Mouse (Mus musculus) cerebellum, adult 9-11 months (tissue): Measurements from ENCODE around the gene Cobll1.
A peak's percentile ranks its signal among the peaks of the same experiment; 100 is the strongest.

Experiments used
- DNase-seq: peaks from one replicate; pipeline ENCODE4 v3.0.0; 2022

Gene Cobll1

DNA sequence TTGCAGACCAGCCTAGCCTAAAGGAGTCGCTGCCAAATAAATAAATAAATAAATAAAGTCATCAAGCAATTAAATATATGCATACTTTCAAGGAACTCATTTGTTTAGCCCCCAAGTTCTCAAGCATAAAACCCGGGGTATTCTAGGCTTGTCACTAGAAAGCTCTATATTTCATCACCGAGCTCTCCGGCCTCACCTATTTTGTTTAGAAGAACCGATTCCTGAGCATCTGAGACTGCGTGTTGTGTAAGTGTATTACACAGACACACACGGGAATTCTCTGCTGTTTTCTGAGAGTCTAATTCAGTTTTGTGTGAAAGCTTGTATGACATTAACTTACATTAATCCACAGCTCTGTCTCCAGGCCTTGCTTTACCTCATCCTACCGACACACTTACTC is 2.6 kb downstream of the Cobll1 start:
- no peak for DNase-seq

DNA sequence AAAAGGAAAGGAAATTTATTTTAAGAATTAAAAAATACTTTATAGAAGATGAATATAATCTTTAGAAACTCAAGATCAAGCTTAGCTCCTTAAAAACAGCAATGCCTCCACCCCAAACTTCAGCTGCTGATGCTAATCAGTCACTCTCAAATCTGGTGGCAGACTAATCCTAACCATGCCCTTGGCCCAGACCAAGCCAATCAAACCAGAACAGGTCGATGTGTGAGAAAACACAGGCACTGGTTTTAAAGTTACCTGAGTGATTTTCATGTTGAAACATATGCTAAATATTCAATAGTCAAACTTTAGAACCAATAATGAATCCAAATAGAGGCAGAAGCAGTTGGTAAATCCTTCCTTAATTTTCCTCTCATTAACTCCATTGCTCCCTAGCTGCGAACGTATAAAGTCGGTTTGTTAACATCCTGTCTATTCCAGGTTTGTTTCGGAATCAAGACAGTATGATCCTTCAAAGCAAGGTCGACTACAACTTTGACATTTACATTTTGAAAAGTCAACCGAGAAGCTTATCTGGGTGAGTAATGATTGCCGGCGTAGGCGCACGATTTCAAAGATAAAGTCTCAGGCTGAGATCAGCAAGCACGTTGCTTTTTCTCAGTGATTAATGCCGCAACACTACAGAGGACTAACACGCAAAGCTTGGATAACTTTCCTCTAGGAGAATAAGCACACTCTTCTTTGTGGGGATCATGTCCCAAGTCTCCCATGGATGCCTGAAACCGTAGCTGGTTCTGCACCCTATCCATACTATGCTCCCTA is 6.3 kb downstream of the Cobll1 start:
- no peak for DNase-seq

DNA sequence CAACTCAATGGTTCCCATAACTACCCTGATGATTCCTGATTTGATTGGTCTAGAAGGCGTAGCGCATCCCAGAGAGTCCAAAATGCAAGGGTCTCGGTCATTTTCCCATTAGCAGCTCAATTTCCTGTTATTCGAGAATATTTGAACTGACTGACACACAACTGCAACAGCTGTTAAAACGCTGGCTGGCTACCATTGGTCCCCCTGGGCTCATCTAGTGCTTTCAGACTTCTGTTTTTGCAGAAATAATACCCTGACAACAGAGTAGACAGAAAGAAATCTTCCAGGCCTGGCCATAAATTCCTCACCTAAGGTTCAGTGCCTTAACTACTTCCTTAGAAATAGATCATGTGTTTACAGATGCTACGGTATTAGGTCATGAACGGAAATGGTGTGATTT is 10.8 kb downstream of the Cobll1 start:
- DNase-seq = no peak

DNA sequence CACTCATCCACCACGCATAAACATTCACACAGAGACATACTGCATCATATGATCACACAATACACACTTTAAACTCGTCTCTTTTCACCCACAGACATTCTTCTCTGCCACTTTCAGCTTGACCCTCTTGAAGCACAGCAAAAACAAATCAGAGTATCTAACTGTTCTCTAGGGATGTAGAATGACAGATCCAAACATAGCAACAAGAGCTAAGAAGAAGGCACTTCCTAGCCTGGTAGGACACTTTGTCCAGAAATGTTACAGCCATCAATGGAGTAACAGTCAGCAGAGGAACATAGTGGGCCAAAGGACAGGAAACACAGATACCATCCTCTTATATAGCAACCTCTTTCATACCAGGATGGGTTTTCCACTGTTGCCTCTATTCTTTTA is 11.3 kb downstream of the Cobll1 start:
- DNase-seq = no peak

DNA sequence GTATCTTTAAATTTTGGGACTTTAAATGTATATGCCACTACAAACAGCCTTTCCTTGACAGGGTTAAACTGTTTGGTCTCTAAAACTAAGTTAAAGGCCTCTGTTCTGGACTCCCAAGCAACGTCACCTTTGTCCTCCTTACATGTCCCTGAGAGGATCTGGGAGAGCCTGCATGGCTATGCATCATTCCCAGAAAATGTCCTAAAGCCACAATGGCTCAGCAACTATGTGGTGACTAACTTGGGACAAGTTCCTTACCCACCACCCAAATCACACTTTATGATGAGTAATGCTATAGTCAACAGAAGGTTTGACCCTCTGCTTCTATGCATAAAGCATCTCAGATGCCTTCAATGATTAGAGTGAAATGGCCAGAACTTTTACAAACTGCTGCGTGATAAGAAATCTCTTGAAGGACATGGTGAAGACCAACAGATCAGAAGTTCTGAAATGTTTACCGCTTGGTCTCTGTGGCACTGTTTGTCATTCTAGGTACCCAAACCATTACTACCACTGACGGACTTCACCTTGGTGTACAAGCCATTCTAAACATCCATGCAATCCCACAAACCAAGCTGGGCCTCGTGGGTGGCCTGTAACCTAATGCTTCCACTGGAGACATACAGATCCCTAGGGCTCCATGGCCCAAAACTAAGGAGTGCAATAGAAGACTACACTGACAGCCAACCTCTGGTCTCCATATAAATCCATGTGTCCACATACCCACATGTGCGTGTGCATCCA is 11.9 kb downstream of the Cobll1 start:
- no peak for DNase-seq

DNA sequence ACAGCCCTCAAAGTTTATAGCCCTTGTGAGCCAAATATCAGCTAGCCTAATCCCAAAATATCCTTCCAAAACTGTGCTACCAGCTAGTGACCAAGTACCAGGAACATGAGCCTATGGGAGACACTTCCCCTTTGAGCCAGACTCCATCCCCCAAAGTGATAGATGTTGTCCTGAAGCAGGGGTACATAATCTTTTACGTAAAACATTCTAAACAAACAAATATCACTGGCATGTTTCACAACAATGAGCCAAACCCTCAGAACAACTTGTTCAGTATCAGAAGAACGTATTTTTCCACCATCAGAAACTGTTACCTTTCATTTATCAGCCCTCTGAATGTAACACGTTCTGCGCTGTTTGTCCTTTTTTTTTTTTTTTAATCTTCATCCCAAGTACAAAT is 12.7 kb downstream of the Cobll1 start:
- DNase-seq = no peak

DNA sequence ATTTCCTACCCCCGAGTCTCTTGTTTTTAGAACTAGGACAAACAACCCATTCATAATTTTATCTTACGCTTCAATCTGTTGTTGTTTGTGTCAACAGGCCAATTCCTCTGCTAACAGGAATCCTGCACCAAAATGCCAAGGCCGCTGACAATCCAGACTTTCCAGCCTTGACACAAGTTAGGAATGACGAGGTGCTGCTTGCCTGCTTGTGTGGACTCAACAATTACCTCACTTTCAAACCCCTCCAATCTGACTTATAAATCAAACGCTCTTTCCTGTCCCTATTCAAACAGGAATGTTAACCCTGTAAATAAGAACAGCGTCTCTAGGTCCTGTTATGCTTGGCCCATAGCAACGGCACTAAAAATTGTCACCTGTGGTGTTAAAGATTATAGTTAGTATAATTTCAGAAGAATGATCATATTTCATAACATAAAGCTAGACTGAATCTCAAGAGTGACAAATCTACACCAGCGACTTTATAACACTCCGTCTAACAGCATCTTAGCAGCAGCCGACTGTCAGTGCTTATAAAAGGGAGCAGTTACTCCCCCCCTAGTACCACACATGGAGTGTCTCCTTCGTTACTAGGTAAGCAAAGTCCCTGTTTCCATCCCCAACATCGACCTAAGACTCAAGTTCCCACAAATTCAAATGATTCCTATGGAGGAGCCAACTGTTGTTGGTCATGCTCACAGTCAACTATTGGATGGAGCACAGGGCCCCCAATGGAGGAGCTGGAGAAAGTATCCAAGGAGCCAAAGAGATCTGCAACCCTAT is 15.1 kb downstream of the Cobll1 start:
- no peak for DNase-seq

DNA sequence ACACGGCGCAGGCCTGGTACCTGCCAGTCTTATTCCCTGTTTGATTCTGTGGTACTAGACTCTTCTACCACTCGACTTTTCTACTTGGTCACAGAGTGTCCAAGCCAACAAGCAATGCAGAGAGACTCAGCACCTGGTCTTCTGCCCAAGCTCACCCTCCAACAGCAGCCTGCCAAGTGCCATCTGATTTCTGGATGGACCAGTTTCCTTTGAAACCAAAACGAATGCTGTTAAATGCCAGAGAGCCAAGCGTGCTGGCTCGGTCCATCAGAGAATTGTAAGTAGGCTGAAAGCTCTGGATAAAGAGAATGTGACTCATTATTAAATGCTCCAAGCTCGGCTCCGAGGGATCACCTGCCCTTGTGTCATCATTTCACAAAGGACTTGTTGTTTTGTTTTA is 16.2 kb downstream of the Cobll1 start:
- DNase-seq = peak; percentile 27

DNA sequence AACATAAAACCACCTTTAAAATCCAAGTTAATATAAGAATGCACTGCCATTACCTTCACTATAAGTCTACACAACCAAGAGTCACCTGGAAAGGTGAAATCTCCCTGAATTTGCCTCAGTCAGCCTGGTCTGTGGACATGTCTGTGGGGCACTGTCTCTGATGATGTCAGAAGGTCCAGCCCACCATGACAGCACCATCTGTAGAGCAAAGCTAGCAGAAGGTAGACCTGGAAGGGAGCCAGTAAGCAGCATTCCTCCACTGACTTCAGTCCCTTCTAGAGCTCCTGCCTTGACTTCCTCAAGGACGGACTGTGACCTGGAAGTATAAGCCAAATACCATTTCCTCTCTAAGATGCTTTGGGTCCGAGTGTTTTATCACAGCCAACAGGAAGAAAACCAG is 17.6 kb downstream of the Cobll1 start:
- DNase-seq = no peak

DNA sequence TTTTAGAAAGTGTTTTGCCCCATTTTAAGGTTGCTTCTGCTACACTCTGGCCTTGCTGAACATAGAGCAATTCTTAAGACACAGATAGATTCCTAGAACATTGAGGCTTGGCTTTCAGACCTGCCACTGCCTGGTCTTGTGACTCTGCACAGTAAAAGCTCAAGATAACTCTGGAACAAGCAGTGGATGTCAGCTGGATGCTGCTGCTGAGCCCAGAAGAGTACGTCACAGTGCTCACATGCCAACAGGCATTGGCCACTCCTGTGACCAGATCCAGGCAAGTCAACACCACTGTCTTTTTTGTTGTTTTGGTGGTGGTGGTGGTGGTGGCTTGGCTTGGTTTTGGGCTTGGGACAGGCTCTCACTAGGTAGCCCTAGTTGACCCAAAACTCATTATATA is 18.6 kb downstream of the Cobll1 start:
- peak; percentile 12 for DNase-seq

DNA sequence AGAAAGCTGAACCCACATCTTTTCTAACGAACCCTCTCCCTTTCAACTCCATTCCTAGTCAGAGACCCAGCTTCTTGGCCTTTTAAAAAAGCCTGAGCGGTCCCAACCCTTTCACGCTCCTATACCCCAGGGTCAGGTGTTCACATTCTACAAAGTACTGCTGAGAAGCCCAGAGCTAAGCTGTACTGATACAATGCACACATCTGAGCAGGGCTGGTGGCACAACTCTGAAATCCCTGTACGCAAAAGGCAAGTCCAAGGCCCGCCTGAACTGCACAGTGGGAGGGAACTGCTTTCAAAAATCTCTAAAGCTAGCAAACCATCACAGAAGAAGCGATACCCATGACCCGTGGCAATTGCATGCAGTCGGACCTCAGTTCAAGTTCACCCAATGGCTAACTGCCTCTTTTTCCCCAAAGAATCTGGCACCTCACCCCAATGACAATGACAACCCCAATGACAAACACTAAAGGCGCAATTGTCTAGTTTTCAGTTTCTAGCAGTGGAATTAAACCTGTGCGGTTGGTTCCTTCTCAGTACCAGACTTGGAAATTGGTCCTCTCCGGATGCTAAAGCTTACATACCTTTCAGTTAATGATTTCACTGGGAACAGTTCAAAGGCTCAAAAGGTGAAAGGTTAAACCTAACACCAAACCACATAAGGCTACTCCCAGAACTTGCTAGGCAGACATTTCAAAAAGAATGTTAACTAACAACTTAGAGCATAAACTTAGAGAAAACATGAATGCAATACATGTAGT is 19.6 kb downstream of the Cobll1 start:
- DNase-seq = no peak

DNA sequence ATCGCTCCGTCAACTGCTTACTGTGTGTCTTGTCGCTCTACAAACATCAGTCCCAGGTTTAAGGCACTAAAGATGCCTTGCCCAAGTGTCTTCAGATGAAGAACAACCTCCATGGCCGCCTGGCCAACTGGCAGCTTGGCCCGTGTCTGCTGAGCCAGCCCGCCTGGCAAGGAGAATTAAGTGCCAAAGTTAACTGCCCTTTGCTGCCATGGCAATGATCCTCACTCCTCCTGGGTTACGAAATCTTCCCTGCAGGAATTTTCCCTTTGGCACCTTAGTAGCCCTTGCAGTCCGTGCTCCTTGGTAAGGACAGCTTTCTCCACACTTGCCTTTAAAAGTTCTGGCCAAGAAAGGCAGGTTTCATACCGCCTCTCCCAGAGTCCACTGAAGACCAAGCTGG is 20.9 kb downstream of the Cobll1 start:
- peak; percentile 21 for DNase-seq

DNA sequence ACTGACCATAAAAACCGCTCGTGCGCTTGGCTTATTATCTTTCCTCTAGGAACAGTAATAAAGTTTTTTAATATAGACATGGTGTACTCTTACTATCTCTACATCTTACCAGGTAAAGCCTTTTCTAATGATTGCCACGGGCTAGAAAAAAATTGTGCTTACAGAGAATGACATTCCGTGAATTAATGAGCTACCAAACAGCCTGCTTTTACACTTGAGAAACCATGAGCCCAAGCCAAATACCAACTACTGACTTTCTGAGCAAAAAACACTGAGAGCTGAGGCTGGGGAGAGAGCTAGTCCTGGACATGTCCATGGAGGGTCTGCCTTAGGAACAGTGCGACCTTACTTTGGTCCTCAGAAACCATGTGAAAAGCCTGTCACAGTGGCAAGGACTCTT is 21.5 kb downstream of the Cobll1 start:
- no peak for DNase-seq

DNA sequence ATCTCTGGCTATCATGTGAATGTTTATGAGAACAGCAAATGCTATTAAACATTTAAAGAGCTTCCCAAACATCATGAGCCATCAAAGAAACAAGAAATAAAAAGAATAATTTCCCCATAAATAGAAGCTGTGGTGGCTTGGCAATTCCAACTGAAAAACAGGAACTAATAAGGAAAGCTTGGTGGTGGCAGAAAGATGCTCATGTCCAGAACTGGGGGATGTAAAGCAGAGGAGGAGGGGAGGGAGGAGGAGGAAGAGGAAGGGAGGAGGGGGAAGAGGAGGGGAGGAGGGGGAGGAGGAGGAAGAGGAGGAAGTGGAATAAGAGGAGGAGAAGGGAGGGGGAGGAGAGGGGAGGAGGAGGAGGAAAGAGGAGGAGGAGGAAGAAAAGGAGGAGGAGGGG is 23.0 kb downstream of the Cobll1 start:
- no peak for DNase-seq

DNA sequence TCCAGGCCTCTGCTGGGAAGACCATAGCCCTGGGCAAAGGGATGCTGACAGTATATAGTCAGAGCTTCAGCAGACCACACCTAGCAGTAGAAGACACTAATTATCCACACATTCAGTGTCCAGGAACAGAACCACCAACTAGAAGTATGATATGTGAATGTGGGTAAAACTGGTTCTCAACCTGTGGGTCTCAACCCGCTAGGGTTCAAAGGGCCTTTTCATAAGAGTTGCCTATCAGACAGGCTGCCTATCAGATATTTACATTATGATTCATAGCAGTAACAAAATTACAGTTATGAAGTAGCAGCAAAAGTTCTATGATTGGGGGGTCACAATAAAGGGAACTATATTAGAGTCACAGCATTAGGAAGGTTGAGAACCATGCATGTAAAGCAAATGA is 24.6 kb downstream of the Cobll1 start:
- DNase-seq = no peak

DNA sequence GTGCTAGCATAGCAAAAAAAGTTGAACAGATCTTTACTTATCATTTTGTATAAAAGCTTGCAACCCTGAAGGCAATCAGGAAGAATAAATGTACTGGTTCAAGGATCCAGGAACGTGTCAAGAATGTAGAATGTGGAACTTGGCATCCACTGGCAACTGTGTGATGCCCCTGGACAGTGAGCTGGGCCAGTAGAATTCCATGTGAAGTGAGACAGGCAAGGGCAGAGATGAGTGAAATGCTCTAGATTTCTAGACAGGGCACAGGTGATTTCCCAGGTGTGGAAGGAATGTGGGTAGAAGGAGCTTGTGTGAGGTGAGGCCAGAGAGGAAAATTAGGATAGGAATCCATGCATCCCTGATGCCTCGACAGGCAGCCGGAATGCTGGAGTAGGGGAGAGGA is 25.5 kb downstream of the Cobll1 start:
- no peak for DNase-seq

DNA sequence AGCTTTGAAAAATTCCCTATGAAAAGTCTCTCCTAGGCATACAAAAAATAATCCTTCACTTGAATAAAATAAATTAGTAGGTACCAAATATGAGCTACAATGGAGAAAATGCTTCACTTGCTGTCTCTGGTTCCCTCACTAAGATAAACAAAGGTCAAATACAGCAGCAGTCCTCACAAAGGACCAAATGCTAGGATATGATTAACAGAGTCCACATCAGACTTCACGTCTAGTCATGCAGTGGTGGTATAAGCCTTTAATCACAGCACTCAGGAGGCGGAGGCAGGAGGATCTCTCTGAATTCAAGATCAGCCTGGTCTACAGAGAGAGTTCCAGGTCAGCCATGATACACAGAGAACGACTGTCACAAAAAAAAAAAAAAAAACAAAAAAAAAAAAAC is 27.6 kb downstream of the Cobll1 start:
- no peak for DNase-seq

DNA sequence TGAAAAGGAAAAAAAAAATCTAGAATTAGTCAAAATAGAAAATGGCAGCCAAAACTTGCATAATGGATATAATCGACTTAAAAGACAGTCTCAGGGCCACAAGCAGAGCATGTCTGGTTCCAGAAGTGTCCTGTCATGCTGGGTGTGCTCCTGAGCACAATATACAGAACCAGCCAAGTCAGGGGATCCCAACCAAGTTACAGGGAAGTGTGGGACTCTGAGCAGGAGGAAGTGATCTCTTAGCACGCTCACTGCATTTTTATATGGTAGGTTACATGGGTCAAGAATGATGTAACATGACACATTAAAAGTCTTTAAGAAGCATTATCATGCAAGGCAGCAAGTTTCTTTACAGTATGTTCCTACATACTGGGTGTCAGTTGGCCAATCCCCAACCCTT is 31.5 kb downstream of the Cobll1 start:
- no peak for DNase-seq

DNA sequence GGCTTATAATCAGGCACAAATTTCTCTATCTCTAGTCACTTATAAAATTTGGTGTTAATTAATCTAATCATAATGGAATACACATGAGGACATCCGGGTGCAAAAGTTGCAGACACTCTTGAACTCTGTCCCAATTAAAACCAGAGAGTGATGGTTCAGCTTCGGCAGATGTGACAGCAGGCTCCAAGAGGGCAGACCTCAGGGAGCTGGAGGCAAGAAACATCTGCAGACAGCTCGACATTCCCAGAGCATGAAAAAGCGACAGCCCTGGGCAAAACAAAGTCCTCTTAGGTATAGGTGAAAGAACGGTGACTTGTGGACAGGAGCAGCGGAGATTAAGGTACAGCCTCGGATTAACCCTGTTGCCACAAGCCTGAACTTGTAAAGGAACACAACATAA is 35.5 kb downstream of the Cobll1 start:
- no peak for DNase-seq

DNA sequence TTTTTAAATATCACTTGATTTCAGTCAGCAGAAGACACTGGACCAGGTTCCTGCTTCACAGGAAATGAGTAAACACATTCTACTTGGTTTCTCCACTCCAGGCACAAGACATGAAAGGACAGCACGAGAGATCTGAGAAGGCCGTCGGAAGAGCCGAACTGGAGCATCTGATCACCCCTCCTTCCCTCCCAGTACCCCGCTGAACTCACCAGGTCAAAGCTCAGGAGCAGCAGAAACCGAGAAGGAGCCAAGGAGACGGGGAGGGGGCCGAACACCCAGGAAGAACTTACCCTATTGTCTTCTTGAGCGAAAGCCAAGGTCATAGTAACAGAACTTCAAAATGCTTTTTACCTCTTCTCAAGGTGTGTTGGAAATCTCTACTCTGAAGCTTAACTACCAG is 39.5 kb downstream of the Cobll1 start:
- DNase-seq = no peak

DNA sequence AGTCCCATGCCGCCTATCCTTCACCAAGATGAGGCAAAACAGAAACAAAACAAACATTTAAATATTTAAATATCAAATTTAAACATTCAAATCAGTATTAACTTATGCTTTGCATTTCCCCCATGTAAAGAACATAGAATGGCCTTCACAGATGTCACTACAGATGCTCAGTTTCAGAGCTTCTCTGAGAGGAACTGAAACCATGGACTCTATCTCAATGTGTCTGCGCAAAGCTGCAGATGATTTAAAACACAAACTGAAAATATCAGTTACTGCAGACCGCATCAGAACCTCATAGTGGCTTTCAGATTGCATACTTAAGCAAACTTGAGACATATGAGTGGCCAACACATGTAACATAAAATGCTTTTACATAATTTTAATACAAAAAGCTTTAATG is 40.6 kb downstream of the Cobll1 start:
- no peak for DNase-seq

DNA sequence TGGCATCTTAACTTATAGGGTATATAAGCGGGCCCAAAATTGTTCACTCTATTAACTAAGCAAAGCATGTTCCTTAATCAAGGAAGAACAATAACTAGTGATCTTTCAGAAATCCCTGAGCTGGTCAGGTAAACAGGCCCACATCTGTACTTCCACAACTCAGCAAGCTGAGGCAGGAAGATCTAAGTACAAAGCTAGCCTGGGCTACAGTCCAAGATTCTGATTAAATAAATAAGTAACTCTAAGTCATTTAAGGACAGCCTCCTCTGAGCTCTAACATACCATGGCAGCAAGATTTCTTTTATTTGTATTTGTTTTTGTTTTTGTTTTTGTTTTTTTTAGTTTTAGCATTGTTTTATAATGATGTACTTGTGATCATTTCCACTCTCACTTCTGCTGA is 42.2 kb downstream of the Cobll1 start:
- DNase-seq = no peak
